Comparison of ENCODE assay signal across 8 mouse cellular contexts in genomic region chr4:124714545-124715481, GRCm38 (mm10). TPM values are rescaled to one million over a fixed set of nuclear protein-coding genes. Genes with fewer than 3 reads are reported as not detected.
A peak's percentile ranks its signal among the peaks of the same experiment; 100 is the strongest.
DNase-seq lines count a peak whose midpoint lies in the region; ATAC-seq and TF ChIP-seq lines count a peak whose summit lies in the region.

Gene Sf3a3, plus strand, starts transcription at chr4:124714776.

- POLR2A ChIA-PET in Patski (lab: Charles Lee), result no interaction called here

- TF ChIP-seq CTCF in Patski (IDR thresholded peaks at IDR 0.05), result no peak

- in situ Hi-C loops in Patski (cut with MboI; ENCODE audit: low pct_unique_long_range_greater_than_20kb), result no loop called here

- CTCF ChIA-PET in Patski (lab: Charles Lee), result interaction anchor here (0.6 to 1.3 kb wide), 3 partner anchors 14 to 15 kb away, joined by 3 read pairs; partner anchors contain the start of gene Fhl3

- no peaks in the 10 kb centered on the region for H3K27me3 ChIP-seq in Patski
- peaks cover 10% of the 10 kb centered on the region for H3K27me3 ChIP-seq in hindbrain, embryonic 13.5 days

- peak; percentile 89 for ATAC-seq in Patski
- ATAC-seq in hindbrain, embryonic 13.5 days (ENCODE audit: low FRiP score), result peak; percentile 94

- peaks cover 34% of the 10 kb centered on the region for H3K36me3 ChIP-seq in hindbrain, embryonic 13.5 days

- H3K9me3 ChIP-seq in hindbrain, embryonic 13.5 days, result no peaks in the 10 kb centered on the region

- peak within 1 kb of the TSS; percentile 92 for H3K9ac ChIP-seq in hindbrain, embryonic 13.5 days

- WGBS in hindbrain, embryonic 13.5 days, result under 1% methylated on average over 57 of the region's 57 CpGs

- peak within 1 kb of the TSS; percentile 93 for H3K4me2 ChIP-seq in hindbrain, embryonic 13.5 days

- peak within 1 kb of the TSS; percentile 83 for H3K4me3 ChIP-seq in hindbrain, embryonic 13.5 days

- H3K27ac ChIP-seq in hindbrain, embryonic 13.5 days, result peak within 1 kb of the TSS; percentile 72

- DNase-seq in Patski (ENCODE audit: low read depth, low spot score), result no peak
- peak; percentile 94 to 96 for DNase-seq in cerebellum, postnatal 14 days
- peak; percentile 90 to 91 for DNase-seq in frontal cortex, postnatal 14 days (ENCODE audit: low spot score in 2 of 2)
- DNase-seq in layer of hippocampus, postnatal 36 days, result peak; percentile 92 to 95
- peak; percentile 97 for DNase-seq in lung, postnatal 36 days
- DNase-seq in retina, postnatal 1 day, result peak; percentile 99
- DNase-seq in urinary bladder, adult 18-20 months (ENCODE audit: low spot score in 2 of 2), result peak; percentile 92 to 94

- H3K4me1 ChIP-seq in hindbrain, embryonic 13.5 days (replicated peaks), result peaks cover 23% of the 10 kb centered on the region

RNA-seq across cellular contexts. Expression of gene Sf3a3, which starts in this region (rescaled TPM):
- 59.3 TPM for polyA plus RNA-seq in Patski (2021)
- 112 and 119 TPM in 2 replicates for polyA plus RNA-seq in hindbrain, embryonic 13.5 days (2015; fragmentation: Nextera tagmentation; extraction: Ambion mirVana)
- total RNA-seq in layer of hippocampus, postnatal 36 days (2021), result 10 to 100 TPM; 34.9 to 35.4 TPM
